Mouse (Mus musculus): ENCODE results near the gene Vmn2r102. TPM values are rescaled to one million over a fixed set of nuclear protein-coding genes. Genes with fewer than 3 reads are reported as not detected.

Vmn2r102 gene
- 0.02 TPM for polyA plus RNA-seq (2017; shearing (Covaris generic))

GRCm38 (mm10) chr17:19660028-19660427 is at the start of gene Vmn2r102:
Gene Vmn2r102, plus strand, starts transcription at chr17:19660328.

Other genes starting within 250 kb of the Vmn2r102 start
- 0.13 TPM for gene Vmn2r100, start 155.6 kb upstream of the Vmn2r102 start, polyA plus RNA-seq (2017; shearing (Covaris generic))
- gene Vmn2r101, start 83.1 kb upstream of the Vmn2r102 start, polyA plus RNA-seq (2017; shearing (Covaris generic)): not detected
- gene Vmn2r103, start 113.0 kb downstream of the Vmn2r102 start, polyA plus RNA-seq (2017; shearing (Covaris generic)): not detected

All from effector memory CD4-positive, alpha-beta T cell, adult 7 months (primary cell).